Mouse (Mus musculus) right cerebral cortex, postnatal 36 days (tissue): ENCODE results near the gene Lysmd3.
"Not testable (repeated sequence)": the region's sequence is repeated elsewhere in the genome, so short reads cannot be mapped to it uniquely, and the experiment has no call there.

Experiments used
- DNase-seq, 2 experiments: peaks; one replicate each; pipeline ENCODE4 v3.0.0; 2022; ENCODE audit warnings: low spot score in 2 of 2, mixed read lengths in 1 of 2

Lysmd3 gene

GRCm38 (mm10) chr13:81657351-81658052 is at the start of gene Lysmd3:
TSS of gene Lysmd3 (plus strand) at chr13:81657663.
- DNase-seq: peak; percentile 88 to 92

DNA sequence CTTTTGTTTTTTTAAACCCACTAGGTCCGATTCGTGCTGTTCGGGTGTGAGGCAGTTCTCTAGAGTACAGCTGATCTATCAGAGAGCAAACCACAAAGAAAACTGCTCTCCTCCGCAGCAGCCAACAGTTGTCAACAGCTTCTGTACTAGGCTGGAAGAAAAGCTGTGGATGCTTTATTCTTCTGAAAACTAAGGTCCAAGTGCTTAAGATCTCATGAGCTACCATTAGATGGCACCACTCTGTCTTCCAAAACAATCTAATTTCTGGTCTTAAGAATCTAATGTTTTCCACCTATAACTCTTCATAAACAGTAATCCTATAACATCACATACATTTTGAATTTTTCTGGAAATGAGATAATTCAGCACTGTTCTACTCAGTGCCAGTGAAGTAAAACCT is 47.1 kb upstream of the Lysmd3 start:
- no peak for DNase-seq

DNA sequence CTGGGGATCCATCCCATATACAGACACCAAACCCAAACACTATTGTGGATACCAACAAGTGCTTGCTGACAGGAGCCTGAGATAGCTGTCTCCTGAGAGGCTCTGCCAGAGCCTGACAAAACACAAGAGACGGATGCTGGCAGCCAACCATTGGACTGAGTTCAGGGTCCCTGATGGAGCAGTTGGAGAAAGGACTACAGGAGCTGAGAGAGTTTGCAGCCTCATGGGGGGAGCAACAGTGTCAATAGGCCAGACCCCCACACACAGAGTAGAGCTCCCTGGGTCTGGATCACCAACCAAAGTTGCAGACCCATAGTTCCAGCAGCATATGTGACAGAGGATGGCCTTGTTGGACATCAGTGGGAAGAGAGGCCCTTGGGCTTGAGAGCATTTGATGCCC is 29.6 kb upstream of the Lysmd3 start:
- not testable (repeated sequence) for DNase-seq

GRCm38 (mm10) chr13:81628631-81629190 is 28.8 kb upstream of the Lysmd3 start:
- DNase-seq: no peak

DNA sequence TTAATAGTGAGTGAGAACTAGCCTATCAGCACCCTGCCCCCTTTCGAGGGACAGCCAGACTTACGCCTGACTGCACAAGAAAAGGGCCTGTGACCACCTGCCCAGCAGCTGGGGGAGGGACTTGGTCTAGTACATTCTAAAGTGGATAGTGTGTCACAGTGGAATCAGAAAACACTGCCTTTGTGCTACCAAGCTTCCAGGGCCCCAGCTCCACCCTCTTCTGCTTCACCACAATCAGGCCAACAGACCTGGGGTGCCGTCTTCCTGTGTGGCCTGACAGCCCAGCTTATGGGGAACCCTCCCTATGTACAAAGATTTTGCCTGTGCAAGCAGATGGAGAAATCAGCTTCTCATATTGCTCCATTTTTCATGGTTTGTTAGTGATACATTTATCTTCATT is 28.1 kb upstream of the Lysmd3 start:
- no peak for DNase-seq

GRCm38 (mm10) chr13:81630566-81630965 is 26.9 kb upstream of the Lysmd3 start:
- no peak for DNase-seq

GRCm38 (mm10) chr13:81632720-81633415 is 24.6 kb upstream of the Lysmd3 start, which contains the start of gene Adgrv1:
TSS of gene Adgrv1 (minus strand) at chr13:81633154.
- DNase-seq: peak; percentile 32 to 41

DNA sequence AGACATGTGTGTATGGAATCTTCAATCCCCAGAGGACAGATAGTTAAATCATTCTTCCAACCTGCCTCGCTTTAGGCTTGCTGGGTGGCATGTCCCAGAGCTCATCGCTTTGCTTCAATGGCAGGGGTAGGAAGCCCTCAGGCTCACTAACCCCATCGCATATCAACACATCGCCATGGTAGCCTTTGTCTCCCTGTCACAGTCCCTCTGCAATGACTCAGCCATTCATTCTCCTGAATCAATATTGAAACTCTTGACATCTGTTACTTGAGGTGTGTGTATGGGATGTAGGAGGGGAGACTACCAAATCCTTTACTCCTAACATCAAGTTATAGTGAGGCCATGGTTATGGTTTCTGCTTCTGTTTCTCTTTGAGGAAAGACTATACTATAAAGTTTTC is 17.8 kb upstream of the Lysmd3 start:
- no peak for DNase-seq

GRCm38 (mm10) chr13:81640881-81641280 is 16.6 kb upstream of the Lysmd3 start:
- DNase-seq: no peak

DNA sequence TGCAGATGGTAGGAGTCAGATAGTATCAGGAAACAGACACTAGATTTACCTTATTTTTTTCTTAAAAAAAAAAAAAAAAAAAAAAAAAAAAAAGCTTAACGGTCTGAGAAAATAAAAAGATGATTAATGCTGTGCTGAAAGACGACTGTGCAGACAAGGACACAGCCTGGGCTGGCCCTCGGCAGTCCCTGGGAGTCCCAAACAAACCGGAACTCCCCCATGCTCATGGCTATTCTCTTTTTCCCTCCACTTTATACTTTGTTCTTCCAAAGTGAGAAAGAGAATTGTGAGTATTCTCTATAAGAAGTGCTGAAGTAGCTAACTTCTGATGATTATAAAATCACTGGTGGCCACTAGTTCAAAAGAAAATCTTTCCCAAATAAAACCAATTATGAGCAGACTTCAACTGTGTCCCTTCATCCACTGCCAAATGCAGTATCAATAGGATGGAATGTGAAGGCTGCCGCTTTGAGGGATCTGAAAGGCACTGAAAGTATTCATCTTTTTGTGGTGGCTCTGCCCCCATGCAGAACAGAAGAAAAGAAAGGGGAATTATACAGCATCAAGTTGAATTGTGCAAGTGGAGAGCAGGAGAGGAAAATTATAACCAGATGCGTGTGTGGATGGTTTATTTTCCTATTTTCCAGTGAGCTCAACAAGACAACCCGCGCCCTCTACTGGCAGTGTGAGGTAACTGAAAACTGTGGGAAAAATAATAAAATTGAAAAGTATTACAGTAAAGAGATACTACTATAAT is 16.0 kb upstream of the Lysmd3 start:
- DNase-seq: no peak

- no peak for DNase-seq
Measured at GRCm38 (mm10) chr13:81642491-81643149, 14.8 kb upstream of the Lysmd3 start.

DNA sequence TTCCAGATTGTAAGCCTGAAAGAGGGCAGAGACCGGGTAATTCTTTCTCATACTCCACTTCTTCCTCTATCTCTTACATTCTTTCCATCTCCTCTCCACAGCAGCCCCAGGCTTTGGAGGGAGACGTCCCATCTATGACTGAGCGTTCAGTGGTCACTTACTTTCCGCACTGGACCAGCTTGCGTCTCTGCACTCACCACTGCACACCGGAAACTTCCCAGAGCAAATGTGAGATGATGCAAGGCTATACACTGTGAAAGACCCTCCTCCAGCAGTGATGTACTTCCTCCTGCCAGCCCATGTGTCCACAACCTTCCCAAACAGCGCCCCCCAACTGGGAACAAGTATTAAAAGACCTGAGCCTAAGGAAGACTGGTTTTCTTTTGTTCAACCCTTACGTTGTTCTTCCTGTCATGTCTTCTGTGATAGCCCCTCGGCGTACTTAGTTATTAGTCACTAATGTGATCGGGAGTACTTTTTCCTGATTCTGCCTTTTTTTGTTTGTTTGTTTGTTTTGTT is 13.4 kb upstream of the Lysmd3 start:
- no peak for DNase-seq

DNA sequence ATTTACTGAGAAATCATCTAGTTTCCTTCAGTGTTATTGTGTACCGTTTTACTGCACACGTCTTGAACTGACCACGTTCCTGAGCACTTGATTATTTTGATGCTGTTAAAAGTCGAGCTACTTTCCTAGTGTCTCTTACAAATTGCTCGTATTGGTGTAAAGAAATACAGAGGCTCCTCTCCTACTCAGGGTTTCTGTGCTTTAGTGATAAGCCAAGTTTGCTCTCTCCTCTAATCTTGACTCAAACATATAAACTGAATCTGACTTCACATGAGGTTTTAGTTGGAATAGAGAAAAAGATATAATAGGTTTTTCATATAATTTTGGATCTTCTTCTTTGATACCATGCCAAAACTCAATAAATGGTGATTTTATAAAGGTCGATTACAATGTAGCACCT is 11.1 kb upstream of the Lysmd3 start:
- no peak for DNase-seq

DNA sequence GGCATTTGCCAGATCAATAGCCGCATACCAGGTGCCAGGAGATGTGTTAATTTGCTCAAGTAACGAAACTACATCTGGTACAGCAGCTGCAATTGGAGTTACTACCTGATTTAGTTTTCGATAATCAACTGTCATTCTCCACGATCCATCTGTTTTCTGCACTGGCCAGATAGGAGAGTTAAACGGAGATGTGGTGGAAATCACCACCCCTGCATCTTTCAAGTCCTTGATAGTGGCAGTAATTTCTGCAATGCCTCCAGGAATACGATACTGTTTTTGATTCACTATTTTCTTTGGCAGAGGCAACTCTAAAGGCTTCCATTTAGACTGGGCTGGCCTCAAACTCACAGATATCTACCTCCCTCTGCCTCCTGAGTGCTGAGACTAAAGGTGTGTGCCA is 7.1 kb upstream of the Lysmd3 start:
- DNase-seq: not testable (repeated sequence)

DNA sequence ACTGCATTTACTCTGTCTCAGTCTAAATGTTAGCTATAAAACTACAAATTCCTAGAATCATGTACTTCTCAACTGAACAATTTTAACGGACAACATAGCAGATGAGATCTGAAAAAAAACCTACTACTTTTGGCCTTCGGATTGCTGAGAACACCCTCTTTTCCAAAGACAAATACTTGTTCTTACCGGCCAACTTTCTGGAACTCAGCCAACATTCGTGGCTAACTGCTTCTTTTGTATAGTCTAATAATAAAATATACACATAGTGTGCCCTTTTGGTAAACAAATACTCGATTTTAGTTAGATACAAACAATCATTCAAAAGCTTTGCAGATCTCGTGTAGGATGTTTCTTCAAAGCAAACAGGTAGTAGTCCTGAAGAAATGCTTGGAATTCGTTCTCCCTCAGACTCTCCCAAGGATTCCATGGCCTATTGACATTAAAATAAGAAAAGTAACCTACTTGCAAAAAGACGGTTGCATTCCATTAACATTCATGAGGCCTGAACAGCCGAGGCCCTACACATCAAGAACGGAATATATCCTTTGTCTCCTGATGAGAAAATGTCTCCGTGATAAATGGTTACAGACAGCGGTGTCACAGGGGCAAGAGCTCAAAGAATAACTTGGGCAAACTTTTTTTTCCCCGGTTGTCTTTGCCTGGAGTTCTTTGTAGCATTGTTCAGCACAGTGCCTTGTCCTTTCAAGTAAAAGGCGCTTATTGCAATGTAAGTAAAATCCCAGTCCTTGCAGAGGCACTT is 1.2 kb upstream of the Lysmd3 start:
- DNase-seq: no peak

- DNase-seq: no peak
Measured at GRCm38 (mm10) chr13:81657008-81657350, 484 bp upstream of the Lysmd3 start.

DNA sequence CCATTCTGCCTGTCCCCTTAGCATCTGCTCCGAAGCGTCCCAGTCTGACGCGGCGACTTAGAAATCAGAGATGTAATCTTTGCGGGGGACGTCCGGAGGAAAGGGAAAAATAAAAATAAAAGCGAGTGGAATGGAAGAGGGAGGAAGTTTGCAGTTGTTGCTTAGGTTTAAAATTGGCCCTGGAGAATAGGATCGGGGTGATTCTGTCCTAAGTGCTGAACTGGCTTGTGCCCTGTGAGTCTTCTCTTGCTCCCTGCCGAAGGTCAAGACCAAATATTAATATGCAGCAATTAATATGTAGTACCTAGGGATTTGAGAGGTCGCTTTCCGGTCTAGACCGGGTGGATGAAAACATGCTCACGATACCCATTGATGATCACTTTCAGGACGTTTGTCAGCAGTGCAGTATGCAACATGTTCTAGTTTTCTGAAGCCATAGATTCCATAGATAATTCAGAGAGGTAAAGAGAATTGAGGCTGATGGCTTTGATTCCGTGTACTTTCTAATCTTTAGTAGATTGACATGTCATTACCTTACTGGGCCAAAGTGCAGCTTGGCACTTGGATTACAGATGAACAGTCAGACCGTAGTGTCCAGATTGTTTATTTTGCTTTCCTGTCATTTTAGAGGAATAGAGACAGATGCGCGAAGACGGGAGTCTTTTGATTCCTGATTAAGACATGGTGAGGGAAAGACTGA is 740 bp downstream of the Lysmd3 start:
- DNase-seq: no peak

DNA sequence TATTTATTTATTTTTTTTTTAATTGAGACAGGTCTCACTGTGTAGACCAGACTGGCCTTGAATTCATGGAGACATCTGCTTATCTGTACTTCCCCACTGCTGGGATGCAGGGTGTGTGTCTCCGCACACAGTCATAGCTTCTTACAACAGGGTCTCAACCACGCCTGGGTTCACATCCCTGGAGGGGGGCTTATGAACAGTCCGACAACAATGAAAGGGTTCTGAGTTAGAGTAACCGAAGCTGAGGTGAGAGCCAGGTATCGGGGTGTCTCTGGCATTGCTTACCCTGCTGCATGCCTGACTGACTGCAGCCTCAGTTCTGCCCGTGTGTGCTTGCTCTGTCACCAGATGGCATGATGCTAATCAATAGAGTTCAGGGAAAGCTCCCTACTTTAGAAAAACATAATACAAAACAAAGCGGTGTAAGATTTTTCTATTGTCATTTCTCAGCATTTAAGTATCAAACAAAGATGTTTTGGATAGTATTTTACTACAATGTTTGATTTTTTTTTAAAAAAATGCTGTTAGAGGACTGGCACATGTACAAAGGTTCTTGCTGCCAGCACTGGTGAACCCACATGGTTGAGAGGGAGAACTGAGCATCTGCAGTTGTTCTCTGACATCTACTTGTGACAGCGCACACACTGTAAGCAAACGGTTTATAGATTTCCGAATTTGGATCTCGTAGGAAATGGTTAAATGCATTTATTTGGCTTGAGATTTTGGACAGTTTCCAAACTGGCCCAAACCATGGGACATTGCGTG is 6.3 kb downstream of the Lysmd3 start:
- DNase-seq: no peak

GRCm38 (mm10) chr13:81664331-81664698 is 6.9 kb downstream of the Lysmd3 start:
- no peak for DNase-seq

DNA sequence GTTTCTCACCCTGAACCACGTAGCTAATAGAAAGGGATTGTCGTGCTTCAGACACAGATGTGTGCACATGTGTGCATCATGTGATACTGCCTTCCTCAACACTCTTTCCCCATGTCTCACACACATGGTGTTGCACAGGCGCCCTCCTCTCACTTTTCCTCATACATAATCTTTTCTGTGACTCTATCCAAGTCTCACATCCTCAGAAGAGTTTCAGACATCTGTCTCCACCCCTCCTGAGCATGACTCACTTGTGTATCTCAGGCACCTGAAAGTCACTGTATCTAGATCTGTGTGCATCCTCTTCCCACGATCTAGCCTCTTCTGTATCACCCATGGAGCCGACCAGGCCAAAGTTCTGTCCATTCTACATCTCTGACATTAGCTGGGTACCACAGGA is 10.2 kb downstream of the Lysmd3 start:
- no peak for DNase-seq
